27 mouse cellular contexts compared by ENCODE assay signal in genomic region chr16:37645799-37646198, GRCm38 (mm10).
"Had no signal": no experiment of that assay in that cellular context is flagged by ENCODE, and none has a peak within 500 bp of the region (broad histone marks: within the 10 kb centered on the region; RNA-seq: fewer than 3 reads in every experiment).

No protein-coding gene starts in this region.

- H3K9me3 ChIP-seq: embryonic facial prominence, embryonic 10.5 days; embryonic facial prominence, embryonic 12.5 days; embryonic facial prominence, embryonic 13.5 days; embryonic facial prominence, embryonic 15.5 days; forebrain, embryonic 10.5 days; forebrain, embryonic 12.5 days; forebrain, embryonic 13.5 days; forebrain, embryonic 15.5 days had no signal

- H3K4me2 ChIP-seq: embryonic facial prominence, embryonic 12.5 days; embryonic facial prominence, embryonic 13.5 days; embryonic facial prominence, embryonic 15.5 days; forebrain, embryonic 12.5 days; forebrain, embryonic 13.5 days; forebrain, embryonic 15.5 days had no signal

- H3K9ac ChIP-seq: embryonic facial prominence, embryonic 12.5 days; embryonic facial prominence, embryonic 13.5 days; embryonic facial prominence, embryonic 15.5 days; forebrain, embryonic 12.5 days; forebrain, embryonic 13.5 days; forebrain, embryonic 15.5 days; forebrain, postnatal 0 days had no signal

- DNase-seq: cerebellum, adult 2 months; cerebellum, adult 8-10 months; cerebellum, adult 9-10 months; cerebellum, adult 9-11 months; cerebellum, postnatal 10 days; cerebellum, postnatal 14 days; cerebellum, postnatal 25 days; cerebellum, postnatal 36 days; embryo, embryonic 11 days; forebrain, postnatal 0 days; gastrocnemius, adult 2 months; gastrocnemius, postnatal 10 days; gastrocnemius, postnatal 14 days; gastrocnemius, postnatal 25 days; gastrocnemius, postnatal 36 days; heart, adult 18-20 months had no signal

- H3K4me3 ChIP-seq: embryonic facial prominence, embryonic 10.5 days; embryonic facial prominence, embryonic 12.5 days; embryonic facial prominence, embryonic 13.5 days; embryonic facial prominence, embryonic 15.5 days; erythroblast, embryonic 14.5 days; forebrain, embryonic 10.5 days; forebrain, embryonic 12.5 days; forebrain, embryonic 13.5 days; forebrain, embryonic 15.5 days; gastrocnemius, adult 2 months had no signal

- H3K27me3 ChIP-seq: embryonic facial prominence, embryonic 12.5 days; embryonic facial prominence, embryonic 13.5 days; embryonic facial prominence, embryonic 15.5 days; forebrain, embryonic 12.5 days; forebrain, embryonic 13.5 days; forebrain, embryonic 15.5 days had no signal

- H3K27ac ChIP-seq: embryonic facial prominence, embryonic 10.5 days; embryonic facial prominence, embryonic 12.5 days; embryonic facial prominence, embryonic 13.5 days; embryonic facial prominence, embryonic 15.5 days; forebrain, embryonic 10.5 days; forebrain, embryonic 12.5 days; forebrain, embryonic 13.5 days; forebrain, embryonic 15.5 days; gastrocnemius, adult 2 months had no signal

- H3K4me1 ChIP-seq: embryonic facial prominence, embryonic 12.5 days; embryonic facial prominence, embryonic 13.5 days; embryonic facial prominence, embryonic 15.5 days; forebrain, embryonic 10.5 days; forebrain, embryonic 12.5 days; forebrain, embryonic 13.5 days; forebrain, embryonic 15.5 days had no signal

- ATAC-seq: forebrain, embryonic 13.5 days; forebrain, embryonic 14.5 days; forebrain, embryonic 15.5 days; forebrain, embryonic 16.5 days; forebrain, postnatal 0 days had no signal
